9 mouse cellular contexts compared by ENCODE assay signal in the genomic region with DNA sequence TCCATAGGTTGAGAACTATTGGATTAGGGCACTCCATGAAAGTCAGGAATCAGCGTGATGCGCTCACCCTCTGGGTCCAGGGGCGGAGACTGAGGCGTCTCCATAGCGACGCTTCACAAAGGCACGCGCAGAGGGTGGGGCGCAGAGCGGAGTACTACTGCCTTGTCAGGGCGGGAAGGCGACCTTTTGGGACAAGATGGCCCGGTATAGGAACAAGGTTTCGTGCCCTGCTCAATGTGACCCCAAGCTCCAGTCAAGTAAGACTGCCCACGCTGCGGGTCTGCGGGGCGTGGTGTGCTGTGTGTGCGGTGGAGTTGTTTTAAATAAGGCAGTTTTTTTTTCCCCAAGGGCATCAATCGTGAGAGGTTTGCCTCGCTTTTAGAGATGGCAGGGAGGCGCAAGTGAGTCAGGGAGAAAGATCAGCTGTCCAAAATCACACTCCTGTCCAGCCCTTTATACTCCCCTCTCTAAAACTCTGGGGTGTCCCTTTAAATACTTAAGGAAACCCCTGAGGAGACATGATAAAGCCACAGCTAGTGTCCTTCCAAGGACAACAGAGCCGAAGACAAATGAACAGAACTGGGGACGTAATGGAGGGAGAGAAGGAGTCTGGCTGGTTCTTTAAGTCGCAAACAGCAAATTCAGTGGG. TPM values are rescaled to one million over a fixed set of nuclear protein-coding genes. Genes with fewer than 3 reads are reported as not detected.
A peak's percentile ranks its signal among the peaks of the same experiment; 100 is the strongest.
DNase-seq lines count a peak whose midpoint lies in the region; ATAC-seq lines count a peak whose summit lies in the region.
"Had no signal": no experiment of that assay in that cellular context is flagged by ENCODE, and none has a peak within 500 bp of the region (broad histone marks: within the 10 kb centered on the region; RNA-seq: fewer than 3 reads in every experiment).

A gene (plus strand): TSS at position 130 of the 649 bp plus-strand sequence.

- H3K27ac ChIP-seq in forebrain, embryonic 15.5 days (replicated peaks), result peak within 1 kb of the TSS; percentile 97

- H3K4me1 ChIP-seq in forebrain, embryonic 15.5 days, result peaks cover 50% of the 10 kb centered on the region

- under 1% methylated on average over 25 of the region's 25 CpGs for WGBS in forebrain, embryonic 15.5 days

- H3K36me3 ChIP-seq in forebrain, embryonic 15.5 days, result no peaks in the 10 kb centered on the region

- peak; percentile 86 for ATAC-seq in forebrain, embryonic 15.5 days (replicated peaks)

- peak within 1 kb of the TSS; percentile 78 for H3K4me2 ChIP-seq in forebrain, embryonic 15.5 days (replicated peaks)

- H3K27me3 ChIP-seq in forebrain, embryonic 15.5 days, result no peaks in the 10 kb centered on the region

- no peaks in the 10 kb centered on the region for H3K9me3 ChIP-seq in forebrain, embryonic 15.5 days

- peak; percentile 22 for DNase-seq in T-cell, adult 2 months (ENCODE audit: low spot score)
- peak; percentile 45 for DNase-seq in cerebellum, adult 11 months
- DNase-seq in heart, postnatal 25 days (ENCODE audit: low spot score), result peak; percentile 29
- DNase-seq in layer of hippocampus, postnatal 10 days (ENCODE audit: low spot score in 2 of 2), result peak; percentile 66 to 77
- DNase-seq in lung, postnatal 10 days, result peak; percentile 88
- peak; percentile 90 for DNase-seq in retina, embryonic 14.5 days (ENCODE audit: low spot score)
- DNase-seq in yolk sac, embryonic 10.5 days (ENCODE audit: low spot score), result peak; percentile 71

- peak within 1 kb of the TSS; percentile 48 for H3K4me3 ChIP-seq in forebrain, embryonic 15.5 days

- intact Hi-C loops in heart, postnatal 25 days (cut with DNase I), result no loop called here

- peak within 1 kb of the TSS; percentile 62 for H3K9ac ChIP-seq in forebrain, embryonic 15.5 days (replicated peaks)

RNA-seq across cellular contexts. Expression of the gene that starts here (rescaled TPM):
- 1.3 and 2.1 TPM in 2 replicates for polyA plus RNA-seq in forebrain, embryonic 15.5 days (2015; fragmentation: Nextera tagmentation; extraction: Ambion mirVana)
- total RNA-seq in heart, postnatal 25 days (2021), result not detected
- under 1 TPM; 0.50 to 0.69 TPM for total RNA-seq in layer of hippocampus, postnatal 10 days (2021)
- total RNA-seq: liver, adult 2 months had no signal
- polyA plus RNA-seq: liver, adult 2 months had no signal

Comparison
In these comparisons a context has a peak if more than half of its experiments do, and no peak if none do; other contexts are left out.
1. Peak in every context shown above with its lines: DNase-seq, ATAC-seq, H3K4me3 ChIP-seq and H3K27ac ChIP-seq.
2. Peak in DNase-seq in heart, postnatal 25 days; RNA of the gene not detected or under 1 TPM.
3. Peak in DNase-seq in layer of hippocampus, postnatal 10 days; RNA of the gene not detected or under 1 TPM.
4. DNase-seq: peak in every context shown above with its lines; median percentile 90 in retina, embryonic 14.5 days; 88 in lung, postnatal 10 days; 72 in layer of hippocampus, postnatal 10 days; 71 in yolk sac, embryonic 10.5 days; 45 in cerebellum, adult 11 months; 29 in heart, postnatal 25 days; 22 in T-cell, adult 2 months.